In the genomic region with DNA sequence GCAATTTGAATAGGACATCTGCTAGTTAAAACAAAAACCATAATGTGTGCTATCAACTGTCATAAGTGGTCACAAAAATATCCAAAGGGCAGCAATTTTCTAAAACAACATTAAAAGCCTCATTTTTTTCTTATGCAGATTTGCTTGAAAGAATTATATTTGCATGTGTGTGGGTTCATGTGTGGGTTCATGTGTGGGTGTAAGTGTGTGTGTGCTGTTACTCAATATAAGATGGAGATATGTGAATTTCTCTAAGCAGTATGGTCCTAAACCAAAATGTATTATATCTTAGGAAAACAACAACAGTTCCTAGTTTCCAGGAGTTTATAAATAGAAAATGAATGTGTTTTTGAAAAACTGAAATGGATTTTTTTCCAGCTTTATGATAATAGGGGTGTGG, we compare ENCODE assay signal across 18 mouse cellular contexts.
DNase-seq lines count a peak whose midpoint lies in the region; TF ChIP-seq lines count a peak whose summit lies in the region.
"Had no signal": no experiment of that assay in that cellular context is flagged by ENCODE, and none has a peak within 500 bp of the region (broad histone marks: within the 10 kb centered on the region; RNA-seq: fewer than 3 reads in every experiment).

No protein-coding gene starts in this region.

- peak overlapping the region; percentile 28 for H3K27ac ChIP-seq in layer of hippocampus, adult 2 months
- H3K27ac ChIP-seq in left cerebral cortex, adult 2 months = no peak overlapping the region
- H3K27ac ChIP-seq: embryonic facial prominence, embryonic 10.5 days; embryonic facial prominence, embryonic 12.5 days; forebrain, embryonic 13.5 days; forebrain, embryonic 15.5 days had no signal

- DNase-seq in layer of hippocampus, adult 2 months (ENCODE audit: low spot score in 2 of 2) = no peak
- no peak for DNase-seq in layer of hippocampus, postnatal 14 days (ENCODE audit: low spot score in 2 of 2)
- DNase-seq in right cerebral cortex, adult 2 months (ENCODE audit: low spot score in 2 of 2) = peak; percentile 19 to 40
- DNase-seq in right cerebral cortex, postnatal 14 days = no peak
- peak; percentile 43 for DNase-seq in telencephalon, adult 2 months (ENCODE audit: low read depth, low spot score)
- no peak for DNase-seq in left cerebral cortex, adult 2 months (ENCODE audit: extremely low spot score in 1 of 2, low spot score in 2 of 2)
- DNase-seq: adrenal gland, adult 2 months; adrenal gland, postnatal 10 days; adrenal gland, postnatal 25 days; cerebellum, adult 11-12 months; cerebellum, adult 2 months; cerebellum, adult 9-10 months; cerebellum, postnatal 10 days; cerebellum, postnatal 25 days had no signal

- TF ChIP-seq CTCF in layer of hippocampus, adult 2 months (conservative IDR thresholded peaks at IDR 0.05) = no peak
- TF ChIP-seq CTCF in left cerebral cortex, adult 2 months (IDR thresholded peaks at IDR 0.05) = no peak

- intact Hi-C loops in left cerebral cortex, adult 2 months (cut with DNase I) = no loop called here

- no peak overlapping the region for H3K4me3 ChIP-seq in layer of hippocampus, adult 2 months
- no peak overlapping the region for H3K4me3 ChIP-seq in left cerebral cortex, adult 2 months
- H3K4me3 ChIP-seq: embryonic facial prominence, embryonic 10.5 days; embryonic facial prominence, embryonic 12.5 days; forebrain, embryonic 13.5 days; forebrain, embryonic 15.5 days had no signal

Comparison
In these comparisons a context has a peak if more than half of its experiments do, and no peak if none do; other contexts are left out.
1. DNase-seq: peak in right cerebral cortex, adult 2 months (2 of 2) and telencephalon, adult 2 months (single experiment); none in layer of hippocampus, adult 2 months (0 of 2), layer of hippocampus, postnatal 14 days (0 of 2), right cerebral cortex, postnatal 14 days (single experiment) and left cerebral cortex, adult 2 months (0 of 2).